Mouse (Mus musculus): ENCODE data around the gene Cul7. TPM values are rescaled to one million over a fixed set of nuclear protein-coding genes. Genes with fewer than 3 reads are reported as not detected.
A peak's percentile ranks its signal among the peaks of the same experiment; 100 is the strongest.

Cul7 gene
- polyA plus RNA-seq, 1 experiment from 2014 or later = 33.6 TPM

DNA sequence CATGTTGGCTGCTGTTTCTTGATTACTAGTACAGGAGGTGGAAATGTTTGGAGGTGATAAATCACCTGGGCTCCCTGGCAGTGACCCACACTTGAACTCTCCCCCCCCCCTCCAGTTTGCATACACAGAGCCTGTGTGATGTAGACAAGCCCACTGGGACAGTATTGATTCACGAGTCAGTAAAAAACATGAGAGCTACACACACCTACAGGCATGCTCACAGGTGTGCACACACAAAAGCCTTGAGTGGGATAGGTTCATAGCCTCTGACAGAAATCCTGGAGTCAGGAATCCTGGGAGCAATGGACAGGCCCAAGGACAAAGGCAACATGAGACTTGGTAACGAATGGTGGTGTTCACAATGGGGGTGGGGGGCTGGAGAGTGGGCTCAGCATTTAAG is 37.9 kb upstream of the Cul7 start:
- Histone ChIP-seq H3K9me3 (replicated peaks; ENCODE audit: control insufficient read depth, low read length) (no peaks in the 10 kb centered on the region), H3K4me2 (no peak overlapping the region), H3K4me3 (ENCODE audit: low read depth, low read length) (no peak overlapping the region), H3K27ac (ENCODE audit: low read depth, low read length) (no peak overlapping the region), H3K27me3 (ENCODE audit: control insufficient read depth, insufficient read depth, low read length) (no peaks in the 10 kb centered on the region), H3K36me3 (ENCODE audit: control insufficient read depth, insufficient read depth, low read length) (no peaks in the 10 kb centered on the region; the same call in 1 of the 2 replicates), H3K4me1 (ENCODE audit: control insufficient read depth, insufficient read depth, low read length) (peaks cover 45% of the 10 kb centered on the region), H3K9ac (ENCODE audit: low read depth, low read length) (no peak overlapping the region)
- no peak for ATAC-seq (replicated peaks; ENCODE audit: insufficient number of reproducible peaks, low FRiP score, low TSS enrichment)
- WGBS (ENCODE audit: insufficient replicate concordance) = 57% methylated on average over 2 of the region's 2 CpGs

DNA sequence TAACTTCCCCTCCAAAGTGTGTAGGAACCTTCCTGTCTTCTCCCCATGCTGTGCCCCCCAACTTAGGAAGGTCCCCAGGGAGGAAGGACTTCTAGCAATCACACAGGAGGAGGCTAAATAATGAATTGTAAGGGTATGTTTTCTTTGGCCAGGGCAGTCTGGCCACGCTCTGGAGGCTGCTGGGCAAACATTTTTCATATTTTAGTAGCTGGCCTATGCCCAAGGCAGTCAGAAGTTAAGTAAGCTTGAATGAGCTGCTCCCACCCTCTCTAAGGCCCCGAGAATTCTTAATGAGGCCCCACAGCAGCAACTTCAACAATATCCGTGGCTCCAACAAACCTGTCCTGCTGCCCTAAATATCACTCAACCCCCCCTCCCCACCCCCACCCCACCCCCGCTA is 37.3 kb upstream of the Cul7 start:
- H3K4me2 ChIP-seq = no peak overlapping the region
- 0 out of 2 replicates have a peak overlapping the region, but pooled peaks have one; percentile 16 for H3K9ac ChIP-seq (ENCODE audit: low read depth, low read length)
- ATAC-seq (replicated peaks; ENCODE audit: insufficient number of reproducible peaks, low FRiP score, low TSS enrichment) = no peak
- WGBS (ENCODE audit: insufficient replicate concordance) = 35% methylated on average over 4 of the region's 4 CpGs
- H3K9me3 ChIP-seq (replicated peaks; ENCODE audit: control insufficient read depth, low read length) = no peaks in the 10 kb centered on the region
- H3K36me3 ChIP-seq (ENCODE audit: control insufficient read depth, insufficient read depth, low read length) = no peaks in the 10 kb centered on the region; the same call in 1 of the 2 replicates
- H3K4me3 ChIP-seq (ENCODE audit: low read depth, low read length) = no peak overlapping the region
- no peaks in the 10 kb centered on the region for H3K27me3 ChIP-seq (ENCODE audit: control insufficient read depth, insufficient read depth, low read length)
- peaks cover 52% of the 10 kb centered on the region for H3K4me1 ChIP-seq (ENCODE audit: control insufficient read depth, insufficient read depth, low read length)
- H3K27ac ChIP-seq (ENCODE audit: low read depth, low read length) = peak overlapping the region; percentile 57; the same call in 1 of the 2 replicates

GRCm38 (mm10) chr17:46613229-46613628 is 36.9 kb upstream of the Cul7 start:
- no peak for ATAC-seq (replicated peaks; ENCODE audit: insufficient number of reproducible peaks, low FRiP score, low TSS enrichment)
- H3K4me1 ChIP-seq (ENCODE audit: control insufficient read depth, insufficient read depth, low read length) = peaks cover 56% of the 10 kb centered on the region
- H3K27me3 ChIP-seq (ENCODE audit: control insufficient read depth, insufficient read depth, low read length) = no peaks in the 10 kb centered on the region
- H3K27ac ChIP-seq (ENCODE audit: low read depth, low read length) = peak overlapping the region; percentile 57; the same call in 1 of the 2 replicates
- no peak overlapping the region for H3K9ac ChIP-seq (ENCODE audit: low read depth, low read length)
- 49% methylated on average over 3 of the region's 3 CpGs for WGBS (ENCODE audit: insufficient replicate concordance)
- H3K9me3 ChIP-seq (replicated peaks; ENCODE audit: control insufficient read depth, low read length) = no peaks in the 10 kb centered on the region
- no peak overlapping the region for H3K4me3 ChIP-seq (ENCODE audit: low read depth, low read length)
- no peaks in the 10 kb centered on the region; the same call in 1 of the 2 replicates for H3K36me3 ChIP-seq (ENCODE audit: control insufficient read depth, insufficient read depth, low read length)
- no peak overlapping the region for H3K4me2 ChIP-seq

GRCm38 (mm10) chr17:46617799-46618198 is 32.3 kb upstream of the Cul7 start:
- WGBS (ENCODE audit: insufficient replicate concordance) = 50% methylated on average over 12 of the region's 12 CpGs
- H3K4me1 ChIP-seq (ENCODE audit: control insufficient read depth, insufficient read depth, low read length) = peaks cover 82% of the 10 kb centered on the region
- H3K4me2 ChIP-seq = peak overlapping the region; percentile 53
- H3K9me3 ChIP-seq (replicated peaks; ENCODE audit: control insufficient read depth, low read length) = no peaks in the 10 kb centered on the region
- no peaks in the 10 kb centered on the region for H3K36me3 ChIP-seq (ENCODE audit: control insufficient read depth, insufficient read depth, low read length)
- no peak for ATAC-seq (replicated peaks; ENCODE audit: insufficient number of reproducible peaks, low FRiP score, low TSS enrichment)
- H3K27me3 ChIP-seq (ENCODE audit: control insufficient read depth, insufficient read depth, low read length) = no peaks in the 10 kb centered on the region
- H3K9ac ChIP-seq (ENCODE audit: low read depth, low read length) = peak overlapping the region; percentile 52
- H3K4me3 ChIP-seq (ENCODE audit: low read depth, low read length) = peak overlapping the region; percentile 4; the same call in 1 of the 2 replicates
- peak overlapping the region; percentile 96 for H3K27ac ChIP-seq (ENCODE audit: low read depth, low read length)

DNA sequence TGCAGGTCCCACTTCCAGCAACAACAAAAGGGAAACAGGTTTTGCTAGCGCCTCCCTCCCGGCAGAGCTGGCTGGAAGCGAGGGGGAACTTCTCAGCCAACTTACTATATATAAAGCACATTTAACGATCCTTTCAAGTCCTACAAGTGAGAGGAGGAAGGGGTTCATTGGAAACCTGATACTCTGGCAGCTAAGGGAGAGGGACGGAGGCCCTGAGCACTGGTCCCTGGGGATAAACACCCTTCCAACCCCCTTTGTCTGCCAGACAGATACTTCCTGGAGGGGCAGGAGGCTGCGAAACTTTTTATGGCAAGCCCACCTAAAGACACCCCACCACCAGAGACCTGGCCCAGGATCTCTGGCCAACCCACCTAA is 31.8 kb upstream of the Cul7 start:
- Histone ChIP-seq H3K4me1 (ENCODE audit: control insufficient read depth, insufficient read depth, low read length) (peaks cover 82% of the 10 kb centered on the region), H3K4me3 (ENCODE audit: low read depth, low read length) (peak overlapping the region; percentile 4), H3K36me3 (ENCODE audit: control insufficient read depth, insufficient read depth, low read length) (no peaks in the 10 kb centered on the region), H3K9ac (ENCODE audit: low read depth, low read length) (peak overlapping the region; percentile 66), H3K27me3 (ENCODE audit: control insufficient read depth, insufficient read depth, low read length) (no peaks in the 10 kb centered on the region), H3K27ac (ENCODE audit: low read depth, low read length) (peak overlapping the region; percentile 96), H3K4me2 (peak overlapping the region; percentile 53), H3K9me3 (replicated peaks; ENCODE audit: control insufficient read depth, low read length) (no peaks in the 10 kb centered on the region)
- ATAC-seq (replicated peaks; ENCODE audit: insufficient number of reproducible peaks, low FRiP score, low TSS enrichment) = no peak
- WGBS (ENCODE audit: insufficient replicate concordance) = 5% methylated on average over 6 of the region's 6 CpGs

DNA sequence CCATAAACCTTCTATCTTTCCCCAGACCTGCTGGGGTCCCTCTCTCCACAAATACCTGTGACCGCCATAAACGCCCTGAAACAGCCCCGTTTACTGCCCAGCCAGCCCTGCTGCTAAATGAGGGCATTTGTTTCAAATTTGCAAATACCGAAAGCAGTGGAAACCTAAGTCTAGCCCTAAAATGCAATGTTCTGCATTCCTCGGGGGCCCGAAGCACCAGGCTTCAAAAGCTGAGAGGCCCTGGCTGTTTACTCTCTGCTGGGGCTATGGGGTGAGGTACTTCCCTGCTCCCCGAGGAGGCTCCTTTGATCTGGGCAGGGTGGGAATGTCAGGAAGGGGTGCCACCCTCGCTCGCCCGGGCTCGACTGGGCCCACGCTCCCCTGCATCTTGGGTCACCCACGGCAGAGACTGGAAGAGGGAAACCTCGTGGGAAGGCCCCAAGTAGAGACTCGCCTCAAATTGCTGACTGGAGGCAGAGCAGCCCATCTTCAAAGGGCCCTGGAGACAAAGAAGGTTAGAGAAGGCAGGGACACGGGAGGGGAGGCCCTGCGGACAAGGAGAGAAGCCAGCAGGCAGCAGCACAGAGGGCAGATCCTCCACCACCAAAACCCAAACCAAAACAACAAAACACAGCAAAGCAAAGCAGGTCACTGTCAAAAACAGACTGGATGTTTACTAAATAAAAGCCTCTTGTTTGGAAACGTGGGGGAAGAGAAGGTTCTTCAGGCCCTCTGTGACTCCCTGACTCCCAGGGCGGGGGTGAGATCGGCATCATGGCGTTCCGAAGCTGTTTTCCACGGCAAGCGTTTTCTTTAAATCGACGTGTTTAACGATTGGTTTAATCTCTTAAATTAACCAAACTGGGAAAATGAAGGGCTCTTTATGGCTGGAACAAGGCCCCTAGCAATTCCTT is 31.1 kb upstream of the Cul7 start:
- Histone ChIP-seq H3K9ac (ENCODE audit: low read depth, low read length) (peak overlapping the region; percentile 66), H3K27ac (ENCODE audit: low read depth, low read length) (peak overlapping the region; percentile 96), H3K4me2 (peak overlapping the region; percentile 53), H3K4me1 (ENCODE audit: control insufficient read depth, insufficient read depth, low read length) (peaks cover 82% of the 10 kb centered on the region), H3K27me3 (ENCODE audit: control insufficient read depth, insufficient read depth, low read length) (no peaks in the 10 kb centered on the region), H3K36me3 (ENCODE audit: control insufficient read depth, insufficient read depth, low read length) (no peaks in the 10 kb centered on the region), H3K4me3 (ENCODE audit: low read depth, low read length) (no peak overlapping the region), H3K9me3 (replicated peaks; ENCODE audit: control insufficient read depth, low read length) (no peaks in the 10 kb centered on the region)
- ATAC-seq (replicated peaks; ENCODE audit: insufficient number of reproducible peaks, low FRiP score, low TSS enrichment) = no peak
- WGBS (ENCODE audit: insufficient replicate concordance) = 12% methylated on average over 27 of the region's 27 CpGs

- Histone ChIP-seq H3K4me1 (ENCODE audit: control insufficient read depth, insufficient read depth, low read length) (peaks cover 88% of the 10 kb centered on the region), H3K9ac (ENCODE audit: low read depth, low read length) (peak overlapping the region; percentile 66), H3K4me2 (peak overlapping the region; percentile 53), H3K9me3 (replicated peaks; ENCODE audit: control insufficient read depth, low read length) (no peaks in the 10 kb centered on the region), H3K4me3 (ENCODE audit: low read depth, low read length) (no peak overlapping the region), H3K36me3 (ENCODE audit: control insufficient read depth, insufficient read depth, low read length) (no peaks in the 10 kb centered on the region), H3K27ac (ENCODE audit: low read depth, low read length) (peak overlapping the region; percentile 96), H3K27me3 (ENCODE audit: control insufficient read depth, insufficient read depth, low read length) (no peaks in the 10 kb centered on the region)
- ATAC-seq (replicated peaks; ENCODE audit: insufficient number of reproducible peaks, low FRiP score, low TSS enrichment) = no peak
- 22% methylated on average over 16 of the region's 16 CpGs for WGBS (ENCODE audit: insufficient replicate concordance)
These were observed 30.3 kb upstream of the Cul7 start for GRCm38 (mm10) chr17:46619683-46620357.

- peak overlapping the region; percentile 66 for H3K9ac ChIP-seq (ENCODE audit: low read depth, low read length)
- H3K4me2 ChIP-seq = peak overlapping the region; percentile 48
- peak overlapping the region; percentile 84 for H3K27ac ChIP-seq (ENCODE audit: low read depth, low read length)
- WGBS (ENCODE audit: insufficient replicate concordance) = 35% methylated on average over 15 of the region's 15 CpGs
- no peak overlapping the region for H3K4me3 ChIP-seq (ENCODE audit: low read depth, low read length)
- H3K27me3 ChIP-seq (ENCODE audit: control insufficient read depth, insufficient read depth, low read length) = no peaks in the 10 kb centered on the region
- H3K36me3 ChIP-seq (ENCODE audit: control insufficient read depth, insufficient read depth, low read length) = no peaks in the 10 kb centered on the region
- no peak for ATAC-seq (replicated peaks; ENCODE audit: insufficient number of reproducible peaks, low FRiP score, low TSS enrichment)
- no peaks in the 10 kb centered on the region for H3K9me3 ChIP-seq (replicated peaks; ENCODE audit: control insufficient read depth, low read length)
- H3K4me1 ChIP-seq (ENCODE audit: control insufficient read depth, insufficient read depth, low read length) = peaks cover 98% of the 10 kb centered on the region
These were observed 28.8 kb upstream of the Cul7 start for GRCm38 (mm10) chr17:46621324-46621723.

All from heart, embryonic 11.5 days (tissue).